Mouse (Mus musculus) embryonic facial prominence, embryonic 13.5 days (tissue): ENCODE data around the gene Ndel1. TPM values are rescaled to one million over a fixed set of nuclear protein-coding genes. Genes with fewer than 3 reads are reported as not detected.
A peak's percentile ranks its signal among the peaks of the same experiment; 100 is the strongest.

Experiments
- ATAC-seq: fragments of 200-750 bp; cut with Nextera tagmentation; 2 replicates; pipeline ENCODE4 v1.8.0; 2017; ENCODE audit warnings: low read depth; ENCODE audit not compliant: insufficient number of reproducible peaks, insufficient read depth, low FRiP score, low TSS enrichment
- H3K27ac ChIP-seq: fragments of 300-500 bp; sonication (generic); 2 replicates; pipeline ENCODE4 v1.5.1; 2015; ENCODE audit warnings: moderate library complexity, mild to moderate bottlenecking, inconsistent platforms
- H3K27me3 ChIP-seq: fragments of 300-500 bp; sonication (generic); 2 replicates; pipeline ENCODE4 v1.6.1; 2015; ENCODE audit warnings: mild to moderate bottlenecking, inconsistent platforms
- H3K36me3 ChIP-seq: fragments of 300-500 bp; sonication (generic); 2 replicates; pipeline ENCODE4 v1.6.1; 2015; ENCODE audit warnings: mild to moderate bottlenecking, inconsistent platforms
- H3K4me1 ChIP-seq: fragments of 300-500 bp; sonication (generic); 2 replicates; pipeline ENCODE4 v1.6.1; 2015; ENCODE audit warnings: inconsistent platforms
- H3K4me2 ChIP-seq: fragments of 300-500 bp; sonication (generic); 2 replicates; pipeline ENCODE4 v1.6.1; 2015; ENCODE audit warnings: moderate library complexity, mild to moderate bottlenecking, inconsistent platforms
- H3K4me3 ChIP-seq: fragments of 300-500 bp; sonication (generic); 2 replicates; pipeline ENCODE4 v1.5.1; 2015; ENCODE audit warnings: mild to moderate bottlenecking, inconsistent platforms
- H3K9ac ChIP-seq: fragments of 300-500 bp; sonication (generic); 2 replicates; pipeline ENCODE4 v1.6.1; 2015; ENCODE audit warnings: mild to moderate bottlenecking, inconsistent platforms
- H3K9me3 ChIP-seq: fragments of 300-500 bp; sonication (generic); 2 replicates; pipeline ENCODE4 v1.6.1; 2016; ENCODE audit warnings: inconsistent platforms
- WGBS: fragments of 180-500 bp; shearing (Covaris S2); methylation state at CpG from one replicate; pipeline ENCODE4 v1.1.7; 2015; ENCODE audit warnings: mixed read lengths; 5-methylcytosine and 5-hydroxymethylcytosine counted together
- polyA plus RNA-seq: library from polyadenylated mRNA; unstranded; fragments of >200 nt; fragmentation: Nextera tagmentation; extraction: Ambion mirVana; gene quantifications from 2 replicates; pipeline ENCODE4 v1.2.1, GENCODE M21; 2015

Gene Ndel1
- polyA plus RNA-seq, 1 experiment from 2014 or later: 90.9 TPM

DNA sequence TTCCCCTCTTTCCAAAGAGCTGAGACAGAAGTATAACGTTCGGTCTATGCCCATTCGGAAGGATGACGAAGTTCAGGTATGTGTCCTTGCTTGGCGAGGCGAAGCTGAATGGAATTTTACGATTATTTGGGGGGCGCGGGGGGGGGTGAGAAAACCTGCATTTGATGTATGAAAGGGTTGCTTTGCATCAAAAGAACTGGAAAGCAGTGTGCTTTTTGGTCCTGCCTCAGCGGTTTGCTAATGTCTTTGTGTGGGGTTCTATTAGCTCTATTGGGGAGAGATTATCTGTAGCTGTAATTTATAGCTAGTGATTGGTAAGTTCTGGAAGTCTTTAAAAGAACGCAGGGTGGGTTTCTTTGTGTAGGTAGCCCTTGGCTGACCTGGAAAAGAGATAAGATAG lies 30.7 kb upstream of the Ndel1 start:
- H3K4me1 ChIP-seq: peaks cover 11% of the 10 kb centered on the region
- no peak for ATAC-seq
- peak overlapping the region; percentile 100 for H3K9ac ChIP-seq
- WGBS: 5% methylated on average over 11 of the region's 11 CpGs
- peak overlapping the region; percentile 74 for H3K4me2 ChIP-seq
- H3K4me3 ChIP-seq: peak overlapping the region; percentile 97
- H3K27ac ChIP-seq: peak overlapping the region; percentile 94
- H3K9me3 ChIP-seq: no peaks in the 10 kb centered on the region
- H3K27me3 ChIP-seq: peaks cover 7% of the 10 kb centered on the region
- peaks cover 45% of the 10 kb centered on the region for H3K36me3 ChIP-seq

DNA sequence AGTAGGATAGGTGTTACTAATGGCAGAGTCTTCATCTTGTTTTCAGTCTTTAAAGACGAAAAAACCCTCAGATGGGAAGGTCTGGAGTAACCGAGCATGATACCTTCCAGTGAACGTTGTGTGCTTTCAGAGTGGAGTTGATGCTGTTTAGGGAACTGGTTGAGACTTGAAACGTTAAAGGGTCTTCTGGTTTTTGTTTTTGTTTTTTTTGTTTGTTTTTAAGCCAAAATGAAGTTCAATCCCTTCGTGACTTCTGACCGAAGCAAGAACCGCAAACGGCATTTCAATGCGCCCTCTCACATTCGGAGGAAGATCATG lies 30.3 kb upstream of the Ndel1 start:
- ATAC-seq: no peak
- Histone ChIP-seq H3K9me3 (no peaks in the 10 kb centered on the region), H3K4me2 (peak overlapping the region; percentile 74), H3K4me1 (peaks cover 11% of the 10 kb centered on the region), H3K27ac (peak overlapping the region; percentile 94), H3K36me3 (peaks cover 42% of the 10 kb centered on the region), H3K9ac (peak overlapping the region; percentile 100), H3K4me3 (peak overlapping the region; percentile 97), H3K27me3 (peaks cover 7% of the 10 kb centered on the region)
- under 1% methylated on average over 10 of the region's 10 CpGs for WGBS

DNA sequence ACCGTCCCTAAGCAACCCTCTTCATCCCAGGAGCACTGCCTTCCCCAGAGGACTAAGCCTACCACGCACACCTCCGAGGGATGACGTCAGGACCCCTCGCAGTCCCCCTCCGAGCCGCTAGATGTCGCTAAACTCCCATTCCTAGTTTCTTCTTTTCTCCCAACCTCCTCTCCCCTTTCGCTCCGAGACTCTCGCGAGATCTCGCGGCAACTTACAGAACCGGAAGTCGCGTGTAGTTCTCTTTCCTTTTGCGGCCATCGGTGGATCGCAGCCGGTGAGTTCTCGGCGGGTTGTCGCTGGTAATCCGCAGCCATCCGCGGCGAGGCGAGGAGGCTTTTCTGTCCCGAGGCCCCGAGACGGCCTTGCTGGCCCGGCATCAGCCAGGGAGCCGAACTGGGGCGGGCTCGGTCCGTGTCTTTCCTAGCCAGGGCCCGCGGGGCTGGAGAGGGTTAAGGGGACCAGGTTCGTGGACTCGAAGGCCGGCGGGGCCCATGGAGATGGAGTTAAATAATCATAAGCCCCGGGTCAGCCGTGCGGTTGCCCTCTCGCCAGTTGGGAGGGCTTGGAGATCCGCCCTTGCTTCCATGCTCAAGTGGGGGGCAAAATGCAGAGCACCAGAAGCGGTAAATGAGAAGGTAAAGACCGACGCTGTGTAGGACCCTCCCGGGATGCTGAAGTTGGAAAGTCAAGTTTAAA lies 29.8 kb upstream of the Ndel1 start, which contains the start of gene Rpl26:
Gene Rpl26, plus strand, starts transcription at position 233 of the 696 bp plus-strand sequence.
- peaks cover 38% of the 10 kb centered on the region for H3K36me3 ChIP-seq
- H3K4me2 ChIP-seq: peak within 1 kb of the TSS; percentile 74
- H3K27ac ChIP-seq: peak within 1 kb of the TSS; percentile 94
- H3K9me3 ChIP-seq: no peaks in the 10 kb centered on the region
- peak within 1 kb of the TSS; percentile 100 for H3K9ac ChIP-seq
- WGBS: under 1% methylated on average over 52 of the region's 52 CpGs
- H3K4me3 ChIP-seq: peak within 1 kb of the TSS; percentile 97
- H3K27me3 ChIP-seq: peaks cover 7% of the 10 kb centered on the region
- peak; percentile 75 for ATAC-seq
- H3K4me1 ChIP-seq: peaks cover 11% of the 10 kb centered on the region

DNA sequence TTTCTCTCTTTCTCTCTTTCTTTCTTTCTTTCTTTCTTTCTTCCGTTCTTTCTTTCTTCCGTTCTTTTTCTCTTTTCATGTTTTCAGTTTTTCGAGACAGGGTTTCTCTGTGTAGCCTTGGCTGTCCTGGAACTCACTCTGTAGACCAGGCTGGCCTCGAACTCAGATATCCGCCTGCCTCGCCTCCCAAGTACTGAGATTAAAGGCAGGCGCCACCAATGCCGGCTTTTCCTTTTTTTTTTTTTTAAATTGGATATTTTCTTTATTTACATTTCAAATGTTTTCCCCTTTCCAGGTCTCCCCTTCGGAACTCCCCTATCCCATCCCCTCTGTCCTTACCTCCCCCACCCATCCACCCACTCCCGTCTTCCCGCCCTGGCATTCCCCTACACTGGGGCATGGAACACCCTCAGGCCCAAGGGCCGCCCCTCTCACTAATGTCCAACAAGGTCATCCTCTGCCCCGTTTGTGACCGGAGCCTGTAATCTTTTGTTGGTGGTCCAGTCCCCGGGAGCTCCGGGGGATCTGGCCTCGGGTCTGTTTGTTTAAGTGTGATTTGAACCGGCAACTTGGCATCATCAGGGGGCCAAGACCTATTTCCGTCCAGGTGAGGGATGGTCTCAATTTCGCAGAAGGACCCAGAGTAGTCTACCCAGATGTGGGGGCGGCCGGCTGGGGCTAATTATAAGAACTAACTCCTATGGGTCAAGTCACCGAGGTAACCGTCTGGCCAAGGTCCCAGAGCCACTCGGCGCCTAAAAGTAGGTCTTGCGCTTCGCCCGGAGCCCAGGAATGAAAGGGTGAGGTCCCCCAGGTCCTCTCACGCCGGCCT lies 29.1 kb upstream of the Ndel1 start:
- peaks cover 7% of the 10 kb centered on the region for H3K27me3 ChIP-seq
- H3K4me1 ChIP-seq: peaks cover 11% of the 10 kb centered on the region
- peak overlapping the region; percentile 97 for H3K4me3 ChIP-seq
- no peaks in the 10 kb centered on the region for H3K9me3 ChIP-seq
- peaks cover 30% of the 10 kb centered on the region for H3K36me3 ChIP-seq
- ATAC-seq: peak; percentile 17; the same call in 1 of the 2 replicates
- 21% methylated on average over 31 of the region's 31 CpGs for WGBS
- H3K4me2 ChIP-seq: peak overlapping the region; percentile 74
- H3K9ac ChIP-seq: peak overlapping the region; percentile 100
- no peak overlapping the region for H3K27ac ChIP-seq

DNA sequence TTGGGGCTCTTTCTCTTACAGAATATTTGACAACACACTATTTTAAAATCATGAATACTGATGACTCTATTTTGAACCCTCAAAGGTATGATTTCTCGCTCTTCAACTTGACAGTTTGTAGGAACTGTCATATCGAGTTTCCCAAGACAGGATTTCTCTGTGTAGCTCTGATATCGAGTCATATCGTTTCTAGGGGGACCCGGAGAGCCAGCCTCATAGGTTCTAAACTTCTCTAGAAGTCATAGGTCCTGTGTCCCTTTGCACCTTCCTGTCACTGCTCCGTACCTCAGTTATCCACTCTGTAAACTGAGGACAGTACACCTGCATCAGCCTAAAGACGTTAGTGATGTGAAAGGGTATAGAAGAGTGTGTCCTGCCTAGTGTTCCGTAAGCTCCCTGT lies 28.2 kb upstream of the Ndel1 start:
- Histone ChIP-seq H3K9ac (no peak overlapping the region), H3K9me3 (no peaks in the 10 kb centered on the region), H3K27ac (no peak overlapping the region), H3K4me3 (no peak overlapping the region), H3K27me3 (peaks cover 7% of the 10 kb centered on the region), H3K4me2 (no peak overlapping the region), H3K4me1 (peaks cover 11% of the 10 kb centered on the region), H3K36me3 (peaks cover 21% of the 10 kb centered on the region)
- WGBS: 82% methylated on average over 8 of the region's 8 CpGs
- ATAC-seq: no peak

DNA sequence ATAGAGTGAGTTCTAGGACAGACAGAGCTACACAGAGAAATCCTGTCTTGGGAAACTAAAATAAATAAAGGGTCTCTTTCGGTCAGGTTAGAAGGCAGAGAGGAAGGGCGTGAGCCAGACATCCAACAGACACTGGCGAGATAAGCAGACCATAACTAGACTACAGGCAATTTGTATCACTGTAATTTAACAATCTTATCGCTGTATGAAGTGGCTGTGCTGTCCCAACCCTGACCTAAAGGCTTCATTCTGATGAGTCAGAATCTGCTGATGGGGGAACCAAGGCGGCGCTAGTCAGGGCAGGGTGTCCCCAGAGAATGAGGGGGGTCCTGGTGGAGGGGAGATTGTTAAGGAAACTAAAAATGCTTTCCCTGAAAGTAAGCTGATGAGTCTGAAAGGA lies 27.1 kb upstream of the Ndel1 start:
- ATAC-seq: no peak
- peaks cover 7% of the 10 kb centered on the region for H3K27me3 ChIP-seq
- H3K4me3 ChIP-seq: no peak overlapping the region
- H3K9me3 ChIP-seq: no peaks in the 10 kb centered on the region
- H3K4me2 ChIP-seq: no peak overlapping the region
- 90% methylated on average over 6 of the region's 6 CpGs for WGBS
- peaks cover 11% of the 10 kb centered on the region for H3K4me1 ChIP-seq
- H3K27ac ChIP-seq: no peak overlapping the region
- peaks cover 11% of the 10 kb centered on the region for H3K36me3 ChIP-seq
- no peak overlapping the region for H3K9ac ChIP-seq

DNA sequence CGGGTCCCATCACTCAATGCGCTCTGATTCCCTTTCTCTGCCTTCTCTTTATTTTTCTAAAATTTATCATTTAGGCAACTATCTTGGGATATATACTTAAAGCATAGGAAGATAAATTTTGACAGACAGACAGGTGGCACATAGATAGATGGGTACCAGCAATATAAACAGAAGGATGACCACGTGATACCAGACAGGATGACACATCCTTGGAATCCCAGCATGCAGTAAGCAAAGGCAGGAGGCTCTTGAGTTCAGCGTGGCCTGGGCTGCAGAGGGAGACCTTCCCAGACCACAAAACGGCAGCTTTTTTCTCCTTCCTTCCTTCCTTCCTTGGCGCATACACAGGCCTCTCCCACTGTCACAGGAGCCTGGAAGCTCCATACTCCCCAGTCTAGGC lies 26.2 kb upstream of the Ndel1 start:
- Histone ChIP-seq H3K4me1 (peaks cover 9% of the 10 kb centered on the region), H3K27ac (no peak overlapping the region), H3K9me3 (no peaks in the 10 kb centered on the region), H3K9ac (no peak overlapping the region), H3K4me2 (no peak overlapping the region), H3K27me3 (peaks cover 7% of the 10 kb centered on the region), H3K4me3 (no peak overlapping the region), H3K36me3 (peaks cover 1% of the 10 kb centered on the region)
- no peak for ATAC-seq
- 72% methylated on average over 6 of the region's 6 CpGs for WGBS

DNA sequence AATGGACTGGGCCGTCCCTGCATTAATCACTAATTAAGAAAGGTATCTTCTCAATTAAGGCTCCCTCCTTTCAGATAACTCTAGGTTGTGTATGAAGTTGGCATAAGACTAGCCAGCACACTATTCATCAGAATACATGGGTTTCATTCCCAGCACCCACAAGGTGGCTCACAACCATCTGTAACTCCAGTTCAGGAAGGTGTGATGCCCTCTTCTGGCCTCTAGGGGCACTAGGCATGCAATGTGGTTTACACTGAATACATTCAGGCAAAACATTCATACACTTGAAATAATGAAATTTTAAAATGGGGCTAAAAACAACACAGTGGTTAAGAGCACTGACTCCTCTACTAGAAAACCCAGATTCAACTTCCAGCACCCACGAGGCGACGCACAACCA lies 25.5 kb upstream of the Ndel1 start:
- Histone ChIP-seq H3K4me2 (no peak overlapping the region), H3K9ac (no peak overlapping the region), H3K4me3 (no peak overlapping the region), H3K9me3 (no peaks in the 10 kb centered on the region), H3K36me3 (no peaks in the 10 kb centered on the region), H3K27me3 (peaks cover 7% of the 10 kb centered on the region), H3K27ac (no peak overlapping the region), H3K4me1 (peaks cover 4% of the 10 kb centered on the region)
- WGBS: 47% methylated on average over 4 of the region's 4 CpGs
- ATAC-seq: no peak

DNA sequence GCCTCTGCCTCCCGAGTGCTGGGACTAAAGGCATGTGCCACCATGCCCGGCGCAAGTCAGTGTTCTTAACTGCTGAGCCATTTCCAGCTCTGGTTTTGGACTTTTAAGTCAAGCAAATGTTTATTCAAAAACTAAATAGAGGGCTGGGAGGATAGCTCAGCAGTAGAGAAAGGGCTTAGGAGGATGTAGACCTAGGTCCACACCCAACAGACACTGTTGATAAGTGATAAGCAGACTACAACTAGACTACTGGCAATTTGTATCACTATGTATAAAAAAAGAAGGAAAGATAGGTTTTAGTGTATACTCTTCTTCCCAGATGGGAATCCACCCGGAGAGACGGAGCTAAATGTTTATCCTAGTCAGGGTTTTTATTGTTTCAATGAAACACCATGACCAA lies 24.6 kb upstream of the Ndel1 start:
- H3K4me2 ChIP-seq: no peak overlapping the region
- no peak overlapping the region for H3K4me3 ChIP-seq
- H3K36me3 ChIP-seq: no peaks in the 10 kb centered on the region
- no peak for ATAC-seq
- peaks cover 4% of the 10 kb centered on the region for H3K4me1 ChIP-seq
- H3K27me3 ChIP-seq: peaks cover 7% of the 10 kb centered on the region
- no peak overlapping the region for H3K9ac ChIP-seq
- 94% methylated on average over 5 of the region's 5 CpGs for WGBS
- no peak overlapping the region for H3K27ac ChIP-seq
- no peaks in the 10 kb centered on the region for H3K9me3 ChIP-seq

DNA sequence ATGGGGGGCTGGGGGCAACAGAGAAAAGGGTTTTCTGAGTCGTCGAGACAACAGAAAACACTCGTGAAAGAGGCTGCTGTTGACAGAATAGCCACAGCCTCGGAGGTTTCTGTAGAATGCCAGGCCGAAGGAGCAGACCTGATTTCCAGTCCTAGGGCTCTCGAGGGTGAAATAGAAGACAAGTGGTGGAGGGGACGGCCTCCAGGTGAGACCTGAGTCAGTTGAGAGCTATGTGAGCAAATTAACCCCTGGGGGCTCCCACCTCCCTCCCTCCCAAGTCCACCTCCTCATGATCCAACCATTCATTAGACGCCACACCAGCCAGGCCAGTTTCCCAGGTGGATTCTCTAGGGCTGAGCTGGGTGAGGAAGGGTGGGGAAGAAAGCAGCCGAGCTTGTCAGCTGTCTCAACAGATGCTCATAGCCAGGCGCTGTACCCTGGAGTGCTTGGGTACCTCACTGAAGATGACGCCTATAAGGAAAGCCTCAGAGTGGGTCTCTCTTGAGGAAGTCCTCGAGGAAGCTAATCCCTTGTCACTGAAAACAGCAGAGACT lies 22.3 kb upstream of the Ndel1 start:
- Histone ChIP-seq H3K4me2 (no peak overlapping the region), H3K9ac (no peak overlapping the region), H3K4me1 (no peaks in the 10 kb centered on the region), H3K27me3 (no peaks in the 10 kb centered on the region), H3K27ac (no peak overlapping the region), H3K9me3 (no peaks in the 10 kb centered on the region), H3K4me3 (no peak overlapping the region), H3K36me3 (no peaks in the 10 kb centered on the region)
- 55% methylated on average over 12 of the region's 12 CpGs for WGBS
- ATAC-seq: no peak

DNA sequence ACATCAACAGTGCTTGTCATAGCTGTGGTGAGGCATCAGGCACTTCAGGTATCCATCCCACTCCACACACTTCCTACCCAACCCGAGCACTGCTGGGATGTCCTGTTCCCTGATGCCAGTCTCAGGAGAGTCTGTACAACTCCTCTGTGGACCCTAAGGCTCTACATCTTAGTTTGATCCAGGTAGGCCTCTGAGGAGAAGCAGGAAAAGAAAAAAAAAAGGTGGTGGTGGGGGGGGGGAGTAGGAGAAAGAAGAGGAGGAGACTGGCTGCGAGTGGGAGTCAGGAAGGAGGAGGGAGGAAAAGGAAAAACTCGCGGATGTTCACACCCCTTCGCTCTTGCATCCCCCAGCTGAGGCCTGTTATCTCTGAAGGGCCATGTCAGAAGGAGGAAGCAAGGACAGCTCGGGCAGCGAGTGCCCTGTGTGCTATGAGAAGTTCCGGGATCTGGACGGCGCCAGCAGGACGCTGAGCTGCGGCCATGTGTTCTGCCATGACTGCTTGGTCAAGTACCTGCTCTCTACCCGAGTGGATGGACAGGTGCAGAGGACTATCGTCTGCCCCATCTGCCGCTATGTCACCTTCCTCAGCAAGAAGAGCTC lies 20.7 kb upstream of the Ndel1 start:
- ATAC-seq: no peak
- Histone ChIP-seq H3K9ac (0 out of 2 replicates have a peak overlapping the region, but pooled peaks have one; percentile 40), H3K36me3 (no peaks in the 10 kb centered on the region), H3K4me3 (no peak overlapping the region), H3K4me2 (no peak overlapping the region), H3K27ac (no peak overlapping the region), H3K27me3 (no peaks in the 10 kb centered on the region), H3K4me1 (no peaks in the 10 kb centered on the region), H3K9me3 (no peaks in the 10 kb centered on the region)
- 75% methylated on average over 15 of the region's 15 CpGs for WGBS
